Mouse (Mus musculus) thymus, postnatal 0 days (tissue): ENCODE measurements around the gene Wdr95. TPM values are rescaled to one million over a fixed set of nuclear protein-coding genes. Genes with fewer than 3 reads are reported as not detected.

Source experiments
- DNase-seq: peaks from one replicate; pipeline ENCODE4 v3.0.0-alpha.2; 2015; ENCODE audit warnings: low spot score
- polyA plus RNA-seq: library from polyadenylated mRNA; unstranded; fragments of >200 nt; fragmentation: Nextera tagmentation; extraction: Ambion mirVana; gene quantifications from 2 replicates; pipeline ENCODE4 v1.2.1, GENCODE M21; 2015

Wdr95 gene
- 0.07 and 0.31 TPM in 2 replicates for polyA plus RNA-seq

DNA sequence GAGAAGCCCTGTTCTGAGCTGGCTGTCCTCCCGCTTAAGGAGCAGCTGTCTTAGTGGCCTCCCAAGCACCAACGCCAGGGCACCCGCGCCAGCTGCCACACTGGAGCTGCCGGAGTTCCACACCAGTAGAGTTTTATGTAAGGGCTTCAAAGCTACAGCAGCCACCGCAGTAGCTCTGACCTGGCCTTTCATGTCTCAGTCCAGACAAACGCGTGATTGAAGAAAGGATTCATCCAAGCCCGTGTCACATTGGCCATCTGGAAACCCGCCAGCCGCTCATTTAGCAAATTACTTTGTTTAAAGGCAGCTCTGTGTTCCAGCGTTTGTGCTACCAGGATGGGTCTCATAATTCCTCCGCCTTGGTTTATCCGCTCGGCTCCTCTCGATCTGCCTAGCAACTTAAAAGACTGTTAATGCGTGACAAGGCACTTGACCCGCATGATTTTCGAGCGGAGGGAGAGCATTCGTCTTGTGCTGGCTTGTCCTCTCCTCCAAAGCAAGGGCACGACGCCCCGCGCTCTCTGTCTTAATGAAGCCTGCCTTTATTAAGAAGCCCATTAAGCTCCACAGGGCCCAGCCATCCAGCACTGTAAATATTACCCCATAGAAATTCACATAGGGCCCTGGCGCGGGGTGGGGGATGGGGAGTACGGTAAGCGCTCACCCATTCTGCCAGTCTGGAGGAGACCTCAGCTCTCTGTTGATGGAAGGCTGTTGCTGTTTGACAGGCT lies at the start of gene Wdr95:
Gene Wdr95, plus strand, starts transcription at position 681 of the 731 bp plus-strand sequence.
- no peak for DNase-seq

DNA sequence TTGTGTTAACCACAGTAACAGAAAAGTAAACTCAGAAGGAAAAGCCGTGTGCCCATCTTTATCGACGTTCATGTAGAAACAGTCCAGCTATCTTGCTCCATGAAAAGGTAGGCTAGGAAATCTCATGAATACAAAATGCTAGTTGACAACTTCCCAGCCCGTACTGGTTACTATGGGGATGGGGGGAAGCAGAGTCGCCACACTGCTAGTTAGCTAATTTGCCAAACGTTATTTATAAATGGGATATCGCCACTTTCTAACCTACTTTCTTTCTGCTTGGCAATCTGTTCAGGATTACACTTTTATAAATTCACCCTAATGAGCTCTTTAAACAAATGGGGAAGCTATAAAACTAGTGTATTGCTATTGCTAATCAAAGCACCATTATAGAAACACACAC lies 46.6 kb upstream of the Wdr95 start:
- no peak for DNase-seq

GRCm38 (mm10) chr5:149483321-149484052 lies 45.0 kb upstream of the Wdr95 start:
- DNase-seq = peak; percentile 13

GRCm38 (mm10) chr5:149484270-149484669 lies 44.2 kb upstream of the Wdr95 start:
- DNase-seq = no peak

GRCm38 (mm10) chr5:149485447-149485846 lies 43.0 kb upstream of the Wdr95 start:
- DNase-seq = no peak

DNA sequence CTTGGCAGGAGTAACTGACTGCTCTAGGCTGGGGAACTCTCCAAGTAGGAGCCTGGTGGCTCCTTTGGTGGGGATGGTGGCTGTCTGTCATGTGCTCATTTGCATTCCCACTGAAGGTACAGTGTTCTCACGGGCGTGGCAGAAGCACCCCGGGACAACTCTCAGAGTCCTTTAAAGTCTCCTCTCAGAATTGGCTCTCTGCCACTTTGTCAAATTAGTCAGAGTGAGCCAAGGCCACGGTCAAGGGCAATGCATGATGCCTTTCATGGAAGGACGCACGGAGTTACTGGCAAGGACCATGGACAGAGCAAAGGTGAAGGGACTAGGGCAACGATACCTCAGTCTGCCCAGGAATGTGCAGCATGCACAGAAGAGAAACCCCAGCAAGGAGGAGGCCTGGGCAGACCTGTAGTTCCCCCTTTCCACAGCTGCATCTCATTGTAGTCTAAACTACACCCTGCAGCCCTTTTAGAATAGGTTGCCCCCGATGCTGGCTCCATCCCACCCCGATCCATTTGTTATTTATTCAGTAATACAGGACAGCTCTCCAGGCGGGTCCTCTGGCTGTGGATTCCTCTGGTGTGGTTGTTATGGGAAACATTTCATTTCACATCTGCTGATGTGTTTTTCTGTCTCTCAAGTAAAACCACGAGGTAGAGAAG lies 40.0 kb upstream of the Wdr95 start:
- DNase-seq = no peak

GRCm38 (mm10) chr5:149489136-149489535 lies 39.3 kb upstream of the Wdr95 start:
- DNase-seq = no peak

GRCm38 (mm10) chr5:149490275-149490674 lies 38.2 kb upstream of the Wdr95 start:
- no peak for DNase-seq

GRCm38 (mm10) chr5:149495655-149496054 lies 32.8 kb upstream of the Wdr95 start:
- no peak for DNase-seq

DNA sequence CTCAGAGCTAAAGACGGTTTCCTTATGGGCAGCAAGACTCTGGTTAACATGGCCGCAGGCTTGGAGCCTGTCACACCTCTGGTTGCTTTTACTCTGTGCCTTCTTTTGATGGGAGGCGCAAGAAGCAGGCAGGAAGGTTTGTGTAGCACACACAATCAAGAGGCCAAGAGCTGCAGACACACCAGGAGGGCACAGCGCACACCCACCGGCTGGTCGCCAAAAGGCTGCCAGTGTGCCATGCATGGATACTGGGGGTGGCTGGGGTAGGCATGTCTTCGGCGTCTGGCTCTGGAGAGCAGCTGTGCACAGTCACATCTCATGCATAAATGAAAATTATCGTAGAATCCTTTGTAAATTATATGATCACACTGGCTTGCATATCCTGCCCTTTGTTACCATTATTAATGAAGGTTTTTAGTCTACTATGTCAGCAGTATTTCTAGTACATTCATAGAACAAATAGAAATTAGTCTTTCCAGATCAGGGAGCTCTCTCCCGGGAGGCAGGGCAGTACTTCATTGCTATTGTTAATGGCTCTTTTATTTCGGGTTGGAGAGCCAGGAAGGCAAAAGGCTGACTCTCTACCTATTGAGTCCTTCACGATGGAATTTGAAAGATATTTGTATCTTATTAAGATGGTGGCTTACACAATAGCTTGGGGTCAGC lies 31.9 kb upstream of the Wdr95 start:
- DNase-seq = no peak

- DNase-seq = no peak
Measured at GRCm38 (mm10) chr5:149499936-149500335, 28.5 kb upstream of the Wdr95 start.

DNA sequence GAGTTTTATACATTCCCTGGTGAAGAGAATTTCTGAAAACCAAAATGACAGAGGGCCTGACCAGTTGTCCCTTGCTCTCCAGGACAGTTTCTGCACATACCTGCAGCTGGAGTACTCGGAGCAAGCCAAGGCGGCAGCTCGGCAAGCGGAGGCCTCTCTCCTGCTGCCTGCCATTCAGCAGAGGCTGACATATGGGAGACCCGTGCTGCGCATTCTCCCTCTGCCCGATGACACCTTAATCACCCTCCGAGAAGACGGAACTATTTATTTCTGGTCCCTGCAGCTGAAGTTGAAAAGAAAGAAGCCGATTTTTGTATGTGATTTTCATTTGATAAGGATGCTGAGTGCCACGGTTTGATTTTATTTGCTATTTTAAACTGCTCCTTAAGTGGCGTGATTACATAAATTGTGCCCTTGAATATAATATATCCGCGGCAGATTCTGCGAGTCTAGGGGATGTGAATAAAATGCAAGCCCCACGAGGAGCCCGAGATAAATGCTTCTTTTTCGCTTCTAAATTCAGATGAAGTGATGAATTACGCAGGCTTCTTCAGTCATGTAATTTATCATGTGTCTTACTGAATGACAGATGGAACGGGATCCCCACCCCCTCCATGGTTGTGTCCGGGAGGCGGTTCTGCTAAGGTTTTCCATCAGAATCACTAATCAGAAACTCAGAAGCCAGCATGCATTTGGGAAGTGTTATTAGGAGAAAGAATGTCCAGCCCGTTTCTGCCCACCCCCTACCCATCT lies 24.9 kb upstream of the Wdr95 start:
- DNase-seq = no peak

- no peak for DNase-seq
Measured at GRCm38 (mm10) chr5:149504985-149505384, 23.5 kb upstream of the Wdr95 start.

DNA sequence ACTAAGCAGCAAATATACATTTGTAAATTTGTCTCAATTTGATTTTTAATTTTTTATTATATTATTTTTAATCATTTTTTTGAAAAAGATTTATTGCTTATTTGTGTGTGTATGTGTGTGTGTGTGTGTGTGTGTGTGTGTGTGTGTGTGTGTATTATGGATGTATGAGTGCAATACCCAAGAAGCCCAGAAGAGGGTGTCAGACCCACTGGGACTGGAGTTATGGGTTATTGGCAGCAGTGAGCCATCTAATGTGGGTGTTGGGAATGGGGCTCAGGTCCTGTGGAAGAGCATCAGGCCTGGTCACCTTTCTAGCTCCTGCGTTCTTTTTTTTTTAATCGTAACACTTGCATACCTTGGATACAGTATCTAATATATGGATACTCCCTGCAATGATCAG lies 22.4 kb upstream of the Wdr95 start:
- no peak for DNase-seq

DNA sequence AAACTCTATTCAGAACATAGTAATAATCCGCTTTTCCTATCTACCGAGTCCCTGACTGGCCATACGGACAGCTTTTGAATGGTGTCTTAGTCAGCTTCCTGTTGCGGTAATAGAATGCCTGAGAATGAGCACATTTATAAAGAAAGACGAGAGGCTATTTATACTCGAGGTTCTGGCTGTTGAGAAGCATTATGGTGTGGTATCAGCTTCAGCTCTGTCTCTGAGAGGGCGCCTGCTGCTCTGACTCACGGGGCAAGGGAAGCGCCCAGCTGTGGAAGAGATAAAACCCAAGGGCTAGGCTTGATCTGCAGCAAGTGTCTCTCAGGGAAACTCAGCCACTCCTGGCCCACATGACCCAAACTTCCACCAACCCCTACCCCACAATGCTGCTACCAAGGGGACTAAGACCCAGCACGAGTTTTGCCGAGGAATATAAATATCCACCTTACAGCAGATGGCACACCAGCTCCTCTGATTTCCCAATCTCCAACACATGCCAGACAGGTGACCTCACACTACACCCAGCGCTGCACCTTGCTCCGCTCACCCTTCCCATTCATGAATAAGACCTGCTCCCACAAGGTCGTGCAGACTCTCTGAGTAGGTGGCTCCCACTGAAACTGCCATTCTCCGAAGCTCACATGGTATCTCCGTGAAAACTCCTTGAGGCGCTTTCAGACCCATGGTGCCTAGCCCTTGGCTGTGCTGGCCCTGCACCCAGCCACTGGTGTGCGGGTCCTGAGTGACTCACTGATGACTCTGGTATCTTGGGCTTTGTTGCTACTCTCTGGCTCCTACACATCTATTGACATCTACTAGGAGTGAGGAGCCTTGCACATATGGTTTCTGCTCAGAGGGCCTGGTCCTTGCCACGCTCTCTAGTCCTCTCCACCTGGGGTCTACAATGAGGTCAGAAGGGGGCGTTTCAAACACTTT lies 20.1 kb upstream of the Wdr95 start:
- no peak for DNase-seq

- DNase-seq = no peak
Measured at GRCm38 (mm10) chr5:149510323-149510722, 18.2 kb upstream of the Wdr95 start.

- no peak for DNase-seq
Measured at GRCm38 (mm10) chr5:149512695-149513094, 15.8 kb upstream of the Wdr95 start.

DNA sequence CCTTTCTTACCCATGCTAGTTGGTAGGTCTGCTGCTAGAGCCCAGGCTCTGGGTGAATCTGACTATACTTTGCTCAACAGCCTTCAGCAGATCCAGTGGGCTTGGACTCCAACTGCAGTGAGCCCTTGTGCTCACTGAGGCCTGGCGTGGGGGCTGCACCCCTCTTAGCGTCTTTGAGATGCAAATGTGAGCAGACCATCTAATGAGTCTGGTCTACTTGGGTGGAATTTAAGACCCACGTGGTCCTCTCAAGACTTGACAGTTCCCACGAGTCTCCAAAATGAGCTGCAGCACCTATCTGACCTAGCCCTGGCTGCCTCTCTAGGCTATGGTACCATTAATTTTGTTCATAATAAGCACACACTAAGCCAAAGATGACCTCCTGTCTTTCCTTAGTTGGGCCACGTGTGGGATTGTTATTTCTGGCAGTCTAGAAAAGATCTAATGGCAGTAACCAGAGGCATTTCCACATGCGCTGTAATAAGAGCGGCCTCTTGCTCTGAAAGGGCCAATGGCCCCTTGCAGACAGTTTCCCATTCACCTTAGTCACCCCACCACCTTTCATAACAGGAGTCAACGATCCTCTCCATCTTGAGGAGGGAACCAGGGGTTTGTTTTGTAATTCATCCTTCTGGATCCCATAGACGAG lies 14.9 kb upstream of the Wdr95 start:
- DNase-seq = no peak

DNA sequence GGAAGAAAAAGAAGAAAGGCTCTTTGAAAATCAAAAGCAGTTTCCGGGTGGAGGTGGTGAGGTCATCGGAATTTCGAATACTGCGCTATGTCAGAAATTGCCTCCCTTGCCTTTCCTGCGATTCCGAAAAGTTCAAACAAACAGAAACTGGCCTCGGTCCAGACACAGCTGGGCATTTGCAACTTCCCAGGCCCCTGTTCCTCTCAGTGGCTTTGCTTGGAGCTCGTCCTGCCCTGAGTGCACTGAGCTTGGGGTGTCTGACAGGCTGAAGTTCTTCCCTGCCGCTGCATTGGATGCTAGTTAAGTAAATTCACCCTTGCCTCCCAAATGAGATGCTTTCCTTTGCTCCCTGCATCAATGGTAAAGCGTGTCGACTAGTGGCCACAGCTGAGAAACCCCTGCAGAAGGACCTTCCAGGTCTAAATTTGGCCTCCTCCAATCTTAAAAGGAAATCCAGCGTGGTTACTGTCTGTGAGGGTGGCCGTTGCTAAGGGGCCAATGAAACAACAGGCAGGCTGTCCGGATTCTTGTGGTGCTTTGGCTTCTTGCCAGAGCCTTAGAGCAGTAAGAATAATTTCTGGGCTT lies 14.3 kb upstream of the Wdr95 start:
- DNase-seq = no peak
